Mouse (Mus musculus) kidney, postnatal 25 days (tissue): ENCODE measurements around the gene Vmn1r12.
"Not testable (repeated sequence)": the region's sequence is repeated elsewhere in the genome, so short reads cannot be mapped to it uniquely, and the experiment has no call there.

Experiments used
- DNase-seq, 2 experiments: peaks; one replicate each; pipeline ENCODE4 v3.0.0; 2021; ENCODE audit warnings: mixed read lengths in 2 of 2

The Vmn1r12 gene

GRCm38 (mm10) chr6:57156619-57157018 lies at the start of gene Vmn1r12:
TSS of gene Vmn1r12 (plus strand) at chr6:57156919.
- DNase-seq: no peak

- DNase-seq: no peak
Observed at GRCm38 (mm10) chr6:57109154-57109553, 47.6 kb upstream of the Vmn1r12 start, which contains the start of gene Vmn1r10. TSS of gene Vmn1r10 (plus strand) at chr6:57109454.

GRCm38 (mm10) chr6:57133155-57133554 lies 23.6 kb upstream of the Vmn1r12 start, which contains the start of gene Vmn1r11:
TSS of gene Vmn1r11 (plus strand) at chr6:57133455.
- DNase-seq: no peak

- peak; percentile 11 to 32 for DNase-seq
Observed at GRCm38 (mm10) chr6:57190016-57190415, 33.3 kb downstream of the Vmn1r12 start.

- DNase-seq: not testable (repeated sequence)
Observed at GRCm38 (mm10) chr6:57202990-57203389, 46.3 kb downstream of the Vmn1r12 start, which contains the start of gene Vmn1r13. TSS of gene Vmn1r13 (plus strand) at chr6:57203290.
